Mouse (Mus musculus): ENCODE data around the gene Cacybp. TPM values are rescaled to one million over a fixed set of nuclear protein-coding genes. Genes with fewer than 3 reads are reported as not detected.

Gene Cacybp
- total and polyA plus RNA-seq, 2 experiments from 2014 or later, result 38.2 to 124 TPM

DNA sequence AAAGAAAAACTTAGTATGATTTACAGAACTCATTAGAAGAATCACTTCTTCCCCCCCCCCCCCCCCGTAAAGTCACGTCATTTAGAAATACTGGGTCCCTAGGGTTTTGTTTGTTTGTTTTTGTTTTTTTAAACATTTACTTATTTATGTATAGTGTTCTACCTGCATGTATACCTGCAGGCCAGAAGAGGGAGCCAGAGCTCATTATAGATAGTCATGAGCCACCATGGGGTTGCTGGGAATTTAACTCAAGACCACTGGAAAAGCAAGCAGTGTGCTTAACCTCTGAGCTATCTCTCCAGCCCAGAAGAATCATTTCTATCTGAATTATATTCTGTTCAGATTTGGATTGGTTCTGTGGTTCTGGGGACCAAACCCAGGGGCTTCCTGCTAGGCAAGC lies 40.4 kb upstream of the Cacybp start:
- H3K4me3 ChIP-seq (ENCODE audit: low read depth, low read length), result no peak overlapping the region

DNA sequence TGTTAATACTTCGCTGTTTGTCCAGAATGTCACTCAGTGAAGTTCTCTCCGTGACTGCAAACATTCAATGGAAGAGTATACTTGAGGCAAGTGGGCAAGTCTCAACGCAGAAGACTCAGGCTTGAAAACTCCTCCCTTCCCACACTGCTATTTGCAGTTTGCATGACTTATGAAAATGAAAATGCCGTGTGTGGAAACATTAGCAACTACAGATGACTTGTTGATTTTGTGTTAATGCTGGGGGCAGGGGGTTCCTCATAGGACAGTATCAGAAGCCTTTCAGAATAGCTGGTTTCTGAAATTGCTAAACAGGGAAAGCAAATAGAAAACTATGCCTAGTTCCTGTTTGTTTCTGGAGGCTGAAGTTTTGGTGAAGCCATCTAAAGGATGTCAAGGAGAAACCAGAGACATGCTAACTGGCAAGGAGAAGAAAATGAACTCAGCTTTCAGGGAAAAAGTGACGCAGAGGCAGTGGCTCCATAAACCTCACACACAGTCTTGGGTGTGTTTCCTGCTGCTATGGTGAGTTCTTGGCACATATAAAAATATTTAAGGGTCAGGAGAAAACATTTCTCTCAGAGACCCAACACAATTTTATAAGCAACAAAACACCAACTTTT lies 38.8 kb upstream of the Cacybp start:
- DNase-seq (ENCODE audit: low spot score) (no peak), ATAC-seq (ENCODE audit: insufficient read depth, low read depth) (no peak)
- 62% methylated on average over 5 of the region's 5 CpGs for WGBS
- Histone ChIP-seq H3K4me3 (ENCODE audit: low read depth, low read length) (no peak overlapping the region), H3K4me1 (ENCODE audit: control insufficient read depth, insufficient read depth) (0 out of 2 replicates have a peak, but pooled peaks cover 7% of the 10 kb centered on the region), H3K27ac (ENCODE audit: low read depth) (peak overlapping the region; percentile 34; the same call in 1 of the 2 replicates), H3K9me3 (replicated peaks; ENCODE audit: control insufficient read depth, low read length) (no peaks in the 10 kb centered on the region), H3K4me2 (ENCODE audit: low read depth, low read length) (no peak overlapping the region), H3K36me3 (replicated peaks; ENCODE audit: control insufficient read depth, insufficient read depth, low read length) (no peaks in the 10 kb centered on the region; the same call in 1 of the 2 replicates), H3K27me3 (ENCODE audit: control insufficient read depth, insufficient read depth, low read length) (no peaks in the 10 kb centered on the region), H3K9ac (replicated peaks; ENCODE audit: low read depth, low read length) (no peak overlapping the region)
- TF ChIP-seq EP300 (IDR thresholded peaks at IDR 0.05; ENCODE audit: low read depth) (no peak), CTCF (IDR thresholded peaks at IDR 0.05; ENCODE audit: low read depth) (no peak)

More for the DNA sequence above, 40.4 kb upstream of the Cacybp start:
- ATAC-seq (ENCODE audit: insufficient read depth, low read depth) (no peak), DNase-seq (ENCODE audit: low spot score) (no peak)
- no peak overlapping the region for H3K9ac ChIP-seq (replicated peaks; ENCODE audit: low read depth, low read length)
- no peaks in the 10 kb centered on the region for H3K27me3 ChIP-seq (ENCODE audit: control insufficient read depth, insufficient read depth, low read length)
- H3K4me1 ChIP-seq (ENCODE audit: control insufficient read depth, insufficient read depth), result 0 out of 2 replicates have a peak, but pooled peaks cover 7% of the 10 kb centered on the region
- H3K27ac ChIP-seq (ENCODE audit: low read depth), result no peak overlapping the region
- TF ChIP-seq CTCF (IDR thresholded peaks at IDR 0.05; ENCODE audit: low read depth), result no peak
- TF ChIP-seq EP300 (IDR thresholded peaks at IDR 0.05; ENCODE audit: low read depth), result no peak
- H3K36me3 ChIP-seq (replicated peaks; ENCODE audit: control insufficient read depth, insufficient read depth, low read length), result no peaks in the 10 kb centered on the region; the same call in 1 of the 2 replicates
- H3K9me3 ChIP-seq (replicated peaks; ENCODE audit: control insufficient read depth, low read length), result no peaks in the 10 kb centered on the region
- 90% methylated on average over 2 of the region's 2 CpGs for WGBS
- H3K4me2 ChIP-seq (ENCODE audit: low read depth, low read length), result no peak overlapping the region

DNA sequence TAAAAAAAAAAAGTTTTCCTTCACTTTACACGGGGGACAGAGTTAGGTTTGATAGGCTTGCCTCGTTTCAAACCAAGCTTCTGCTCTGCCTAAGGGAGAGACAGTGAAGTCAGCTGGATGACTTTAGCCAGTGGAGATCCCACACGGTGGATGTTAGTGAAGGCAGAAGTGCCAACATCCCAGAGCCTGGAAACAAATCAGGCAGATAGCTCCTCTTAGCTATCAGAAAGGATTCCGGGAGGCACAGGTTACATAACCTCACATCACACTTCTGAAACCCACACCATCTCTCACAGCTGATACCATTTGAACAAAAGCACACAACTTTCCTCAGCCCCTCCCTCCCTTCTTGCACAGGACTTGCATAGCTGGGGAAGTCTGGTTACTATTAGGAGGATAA lies 38.1 kb upstream of the Cacybp start:
- 0 out of 2 replicates have a peak, but pooled peaks cover 7% of the 10 kb centered on the region for H3K4me1 ChIP-seq (ENCODE audit: control insufficient read depth, insufficient read depth)
- WGBS, result 14% methylated on average over 4 of the region's 4 CpGs
- ATAC-seq (ENCODE audit: insufficient read depth, low read depth), result no peak
- H3K36me3 ChIP-seq (replicated peaks; ENCODE audit: control insufficient read depth, insufficient read depth, low read length), result no peaks in the 10 kb centered on the region; the same call in 1 of the 2 replicates
- H3K9me3 ChIP-seq (replicated peaks; ENCODE audit: control insufficient read depth, low read length), result no peaks in the 10 kb centered on the region
- no peak overlapping the region for H3K4me3 ChIP-seq (ENCODE audit: low read depth, low read length)
- DNase-seq (ENCODE audit: low spot score), result no peak
- H3K9ac ChIP-seq (replicated peaks; ENCODE audit: low read depth, low read length), result no peak overlapping the region
- no peak overlapping the region for H3K4me2 ChIP-seq (ENCODE audit: low read depth, low read length)
- TF ChIP-seq CTCF (IDR thresholded peaks at IDR 0.05; ENCODE audit: low read depth), result no peak
- TF ChIP-seq EP300 (IDR thresholded peaks at IDR 0.05; ENCODE audit: low read depth), result no peak
- H3K27ac ChIP-seq (ENCODE audit: low read depth), result 0 out of 2 replicates have a peak overlapping the region, but pooled peaks have one; percentile 3
- H3K27me3 ChIP-seq (ENCODE audit: control insufficient read depth, insufficient read depth, low read length), result no peaks in the 10 kb centered on the region

DNA sequence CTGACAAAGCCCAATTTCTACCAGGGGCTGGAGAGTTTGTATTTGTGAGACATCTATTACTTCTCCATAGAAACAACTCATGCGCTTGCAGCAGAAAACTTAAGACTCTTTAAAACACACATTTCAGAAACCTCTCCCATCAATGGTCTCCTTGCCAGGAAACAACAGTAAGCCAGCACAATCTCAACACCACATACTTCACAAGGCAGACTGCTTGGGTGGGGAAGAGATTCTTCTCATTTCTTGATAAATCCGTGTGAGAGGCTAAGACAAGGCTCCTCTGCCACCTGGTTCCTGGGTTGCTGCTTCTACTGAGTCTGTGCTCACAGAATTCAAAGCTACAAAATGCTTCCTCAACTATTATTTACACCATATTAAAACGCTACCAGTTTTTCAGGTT lies 37.1 kb upstream of the Cacybp start:
- no peaks in the 10 kb centered on the region; the same call in 1 of the 2 replicates for H3K36me3 ChIP-seq (replicated peaks; ENCODE audit: control insufficient read depth, insufficient read depth, low read length)
- H3K4me3 ChIP-seq (ENCODE audit: low read depth, low read length), result no peak overlapping the region
- no peak overlapping the region for H3K4me2 ChIP-seq (ENCODE audit: low read depth, low read length)
- no peaks in the 10 kb centered on the region for H3K27me3 ChIP-seq (ENCODE audit: control insufficient read depth, insufficient read depth, low read length)
- no peaks in the 10 kb centered on the region for H3K9me3 ChIP-seq (replicated peaks; ENCODE audit: control insufficient read depth, low read length)
- no peak overlapping the region for H3K9ac ChIP-seq (replicated peaks; ENCODE audit: low read depth, low read length)
- ATAC-seq (ENCODE audit: insufficient read depth, low read depth), result no peak
- 0 out of 2 replicates have a peak, but pooled peaks cover 7% of the 10 kb centered on the region for H3K4me1 ChIP-seq (ENCODE audit: control insufficient read depth, insufficient read depth)
- WGBS, result 58% methylated on average over 3 of the region's 3 CpGs
- H3K27ac ChIP-seq (ENCODE audit: low read depth), result no peak overlapping the region
- TF ChIP-seq CTCF (IDR thresholded peaks at IDR 0.05; ENCODE audit: low read depth), result no peak
- TF ChIP-seq EP300 (IDR thresholded peaks at IDR 0.05; ENCODE audit: low read depth), result no peak
- peak; percentile 28 for DNase-seq (ENCODE audit: low spot score)

DNA sequence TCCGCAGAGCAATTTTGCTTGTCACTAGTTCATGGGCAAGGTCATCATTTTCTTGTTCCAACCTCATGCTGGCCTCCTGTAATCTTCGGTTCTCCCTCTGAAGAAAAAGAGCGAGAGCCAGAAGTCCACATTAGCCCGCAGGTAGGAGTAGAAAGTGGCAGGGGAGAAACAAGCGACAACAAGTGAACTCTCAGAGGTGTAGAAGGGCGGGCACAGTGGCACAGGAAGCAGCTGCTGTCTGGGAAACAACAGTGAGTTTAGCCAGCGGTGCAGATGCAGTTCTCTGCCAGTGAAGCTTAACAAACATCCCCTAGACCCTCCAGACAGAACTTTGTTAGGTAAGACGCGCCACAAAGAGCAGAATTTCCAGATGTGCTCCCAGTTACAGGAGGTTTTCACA lies 34.8 kb upstream of the Cacybp start:
- Histone ChIP-seq H3K4me1 (ENCODE audit: control insufficient read depth, insufficient read depth) (0 out of 2 replicates have a peak, but pooled peaks cover 7% of the 10 kb centered on the region), H3K9ac (replicated peaks; ENCODE audit: low read depth, low read length) (no peak overlapping the region), H3K27me3 (ENCODE audit: control insufficient read depth, insufficient read depth, low read length) (no peaks in the 10 kb centered on the region), H3K9me3 (replicated peaks; ENCODE audit: control insufficient read depth, low read length) (no peaks in the 10 kb centered on the region), H3K27ac (ENCODE audit: low read depth) (0 out of 2 replicates have a peak overlapping the region, but pooled peaks have one; percentile 20), H3K4me3 (ENCODE audit: low read depth, low read length) (no peak overlapping the region), H3K36me3 (replicated peaks; ENCODE audit: control insufficient read depth, insufficient read depth, low read length) (no peaks in the 10 kb centered on the region), H3K4me2 (ENCODE audit: low read depth, low read length) (no peak overlapping the region)
- ATAC-seq (ENCODE audit: insufficient read depth, low read depth) (no peak), DNase-seq (ENCODE audit: low spot score) (no peak)
- TF ChIP-seq EP300 (IDR thresholded peaks at IDR 0.05; ENCODE audit: low read depth), result no peak
- TF ChIP-seq CTCF (IDR thresholded peaks at IDR 0.05; ENCODE audit: low read depth), result no peak
- 87% methylated on average over 9 of the region's 9 CpGs for WGBS

Data from heart, postnatal 0 days (tissue).